Mouse (Mus musculus): ENCODE measurements around the gene Anpep. TPM values are rescaled to one million over a fixed set of nuclear protein-coding genes. Genes with fewer than 3 reads are reported as not detected.
A peak's percentile ranks its signal among the peaks of the same experiment; 100 is the strongest.

The Anpep gene
- polyA plus RNA-seq, 1 experiment from 2014 or later, result 8.3 TPM

DNA sequence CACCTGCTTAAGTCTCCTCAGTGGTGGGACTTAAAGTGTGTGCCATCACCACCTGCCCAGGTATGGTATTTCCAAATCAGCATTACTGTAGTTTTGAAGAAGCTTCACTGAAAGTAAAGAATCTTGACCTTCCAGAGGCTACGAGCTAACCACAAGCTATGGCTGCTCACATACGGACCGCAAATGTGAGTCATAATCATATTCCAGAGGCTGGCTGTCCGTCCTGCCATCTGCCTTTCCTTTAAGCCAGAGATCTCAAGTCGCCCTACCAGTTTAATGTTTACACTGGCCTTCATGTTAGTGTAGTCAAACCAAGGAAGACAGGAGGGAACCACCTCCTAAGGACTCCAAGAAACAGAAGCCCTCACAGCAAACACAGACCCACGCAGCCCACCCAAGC is 21.0 kb upstream of the Anpep start:
- no peak for DNase-seq (ENCODE audit: low spot score)
- Histone ChIP-seq H3K9me3 (no peaks in the 10 kb centered on the region), H3K27me3 (ENCODE audit: insufficient read depth, poor library complexity, severe bottlenecking) (no peaks in the 10 kb centered on the region), H3K27ac (no peak overlapping the region), H3K4me1 (peaks cover 9% of the 10 kb centered on the region), H3K4me3 (no peak overlapping the region), H3K36me3 (peaks cover 50% of the 10 kb centered on the region)
- 92% methylated on average over 6 of the region's 6 CpGs for WGBS

DNA sequence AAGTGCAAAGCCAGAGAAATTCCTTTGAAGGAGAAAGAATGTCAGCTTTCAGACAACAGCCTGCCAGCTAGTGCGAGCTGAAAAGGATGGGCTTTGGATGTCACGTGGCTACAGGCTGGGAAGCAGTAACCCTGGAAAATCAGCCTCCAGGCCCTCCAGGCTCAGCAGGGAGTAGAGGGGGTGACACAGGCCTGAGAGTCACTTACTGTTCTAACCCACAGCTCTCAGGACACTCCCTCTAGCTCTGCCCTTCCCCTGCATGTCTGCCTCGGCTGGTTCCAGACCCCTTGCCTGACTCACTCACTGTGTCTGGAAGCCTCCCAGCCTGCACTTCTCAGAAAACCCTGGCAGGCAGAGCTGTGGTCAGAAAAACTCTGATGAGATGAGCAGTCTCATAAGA is 20.1 kb upstream of the Anpep start:
- Histone ChIP-seq H3K27ac (no peak overlapping the region; the same call in 1 of the 2 replicates), H3K4me3 (no peak overlapping the region), H3K4me1 (peaks cover 6% of the 10 kb centered on the region), H3K9me3 (no peaks in the 10 kb centered on the region), H3K27me3 (ENCODE audit: insufficient read depth, poor library complexity, severe bottlenecking) (no peaks in the 10 kb centered on the region), H3K36me3 (peaks cover 52% of the 10 kb centered on the region)
- WGBS, result 27% methylated on average over 3 of the region's 3 CpGs
- DNase-seq (ENCODE audit: low spot score), result no peak

DNA sequence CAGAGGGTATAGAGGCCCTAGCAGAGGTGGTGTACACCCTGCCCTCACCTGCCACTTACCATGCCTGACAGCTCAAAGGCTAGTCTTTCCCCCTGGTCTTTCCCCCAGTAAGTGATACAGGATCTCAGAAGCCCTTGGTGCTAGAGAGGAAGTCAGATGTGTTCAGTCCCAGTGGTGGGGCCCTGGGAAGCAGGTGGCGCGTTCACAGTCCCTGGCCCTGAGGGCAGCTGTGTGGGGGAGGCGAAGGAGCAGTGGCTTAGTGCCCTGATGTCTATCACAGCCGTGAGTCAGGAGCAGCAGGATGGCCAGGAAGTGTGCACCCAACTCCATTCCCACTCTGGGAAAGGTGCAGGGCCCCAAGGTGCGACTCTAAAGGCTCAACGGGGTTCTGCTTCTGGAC is 19.2 kb upstream of the Anpep start:
- Histone ChIP-seq H3K4me3 (no peak overlapping the region), H3K36me3 (peaks cover 46% of the 10 kb centered on the region), H3K27ac (no peak overlapping the region), H3K9me3 (no peaks in the 10 kb centered on the region), H3K27me3 (ENCODE audit: insufficient read depth, poor library complexity, severe bottlenecking) (no peaks in the 10 kb centered on the region), H3K4me1 (peaks cover 6% of the 10 kb centered on the region)
- WGBS, result 92% methylated on average over 6 of the region's 6 CpGs
- DNase-seq (ENCODE audit: low spot score), result no peak

DNA sequence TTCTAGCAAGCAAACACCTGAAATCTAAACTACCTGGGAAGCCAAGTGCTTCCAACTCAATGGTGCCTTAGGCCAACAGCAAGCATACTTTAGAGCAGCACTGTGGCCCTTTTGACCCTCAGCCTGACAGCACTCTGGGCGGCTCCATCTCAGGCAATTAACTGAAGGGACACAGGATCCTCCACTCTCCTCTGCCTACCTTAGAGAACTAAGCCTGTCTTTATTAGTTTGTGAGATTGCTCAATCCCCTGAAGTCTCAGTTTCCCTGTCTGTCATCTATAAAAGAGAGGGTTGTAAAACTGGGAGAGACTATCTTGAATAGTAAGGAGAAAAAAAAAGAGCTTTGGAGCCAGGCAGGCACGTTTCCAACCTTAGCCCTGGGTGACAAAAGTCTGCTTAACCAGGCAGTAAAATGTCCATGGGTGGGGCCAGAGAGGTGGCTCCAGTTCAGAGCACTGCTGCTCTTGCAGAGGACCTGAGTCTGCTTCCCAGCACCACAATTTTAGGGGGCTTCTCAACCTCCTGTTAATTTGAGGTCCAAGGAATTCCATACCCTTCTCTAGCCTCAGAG is 17.7 kb upstream of the Anpep start:
- Histone ChIP-seq H3K27me3 (ENCODE audit: insufficient read depth, poor library complexity, severe bottlenecking) (no peaks in the 10 kb centered on the region), H3K36me3 (peaks cover 43% of the 10 kb centered on the region), H3K4me1 (peaks cover 6% of the 10 kb centered on the region), H3K27ac (no peak overlapping the region), H3K4me3 (no peak overlapping the region), H3K9me3 (no peaks in the 10 kb centered on the region)
- no peak for DNase-seq (ENCODE audit: low spot score)
- 80% methylated on average over 2 of the region's 2 CpGs for WGBS

DNA sequence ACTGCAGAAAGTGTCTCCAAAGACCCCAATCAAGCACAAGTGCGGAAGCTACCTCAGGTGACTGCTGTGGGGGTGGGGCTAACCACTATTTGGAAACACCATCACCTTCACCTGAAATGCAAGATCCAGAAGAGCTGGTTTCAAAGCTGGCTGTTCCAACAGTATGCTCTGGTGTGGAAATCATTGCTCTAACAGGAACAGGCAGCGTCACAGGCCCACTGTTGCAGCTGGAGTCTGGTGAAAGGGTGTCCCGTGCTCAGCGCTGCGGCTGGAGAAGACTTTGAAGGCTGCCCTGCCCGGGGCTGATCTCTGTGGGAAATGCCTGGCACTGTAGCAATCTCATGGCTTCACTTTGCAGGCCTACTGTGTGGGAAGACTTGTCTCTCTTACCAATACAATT is 12.5 kb upstream of the Anpep start:
- H3K36me3 ChIP-seq, result peaks cover 12% of the 10 kb centered on the region; the same call in 1 of the 2 replicates
- 78% methylated on average over 6 of the region's 6 CpGs for WGBS
- no peak for DNase-seq (ENCODE audit: low spot score)
- H3K27ac ChIP-seq, result no peak overlapping the region
- no peaks in the 10 kb centered on the region for H3K27me3 ChIP-seq (ENCODE audit: insufficient read depth, poor library complexity, severe bottlenecking)
- no peaks in the 10 kb centered on the region for H3K9me3 ChIP-seq
- no peak overlapping the region for H3K4me3 ChIP-seq
- H3K4me1 ChIP-seq, result peaks cover 2% of the 10 kb centered on the region; the same call in 1 of the 2 replicates

DNA sequence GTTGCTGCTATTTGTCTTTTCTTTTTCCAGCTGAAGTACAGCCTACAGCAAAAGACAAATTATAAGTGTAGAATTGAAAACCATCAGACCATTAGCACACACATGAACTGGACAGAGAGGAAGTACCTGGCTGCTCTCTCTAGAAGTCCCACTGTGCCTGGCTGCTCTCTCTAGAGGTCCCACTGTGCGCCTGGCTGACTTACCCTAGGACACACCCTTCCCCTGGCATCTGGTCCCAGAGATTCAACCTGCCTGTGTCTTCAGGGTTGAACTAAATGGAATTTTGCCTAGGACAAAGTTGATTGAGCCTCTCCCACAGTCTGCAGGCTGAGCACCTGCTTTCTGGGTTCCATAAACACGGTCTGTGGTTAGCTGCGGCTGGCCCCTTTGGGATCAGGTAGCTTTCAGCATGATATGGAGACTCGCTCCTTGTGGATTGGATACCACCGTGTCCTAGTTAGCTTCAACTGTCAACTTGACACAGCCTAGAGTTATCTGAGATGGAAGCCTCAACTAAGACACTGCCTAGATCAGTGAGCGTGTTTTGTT is 11.0 kb upstream of the Anpep start:
- DNase-seq (ENCODE audit: low spot score), result no peak
- Histone ChIP-seq H3K9me3 (no peaks in the 10 kb centered on the region), H3K4me3 (no peak overlapping the region), H3K4me1 (peaks cover 2% of the 10 kb centered on the region; the same call in 1 of the 2 replicates), H3K27ac (no peak overlapping the region), H3K36me3 (0 out of 2 replicates have a peak, but pooled peaks cover 5% of the 10 kb centered on the region), H3K27me3 (ENCODE audit: insufficient read depth, poor library complexity, severe bottlenecking) (no peaks in the 10 kb centered on the region)
- 85% methylated on average over 6 of the region's 6 CpGs for WGBS

DNA sequence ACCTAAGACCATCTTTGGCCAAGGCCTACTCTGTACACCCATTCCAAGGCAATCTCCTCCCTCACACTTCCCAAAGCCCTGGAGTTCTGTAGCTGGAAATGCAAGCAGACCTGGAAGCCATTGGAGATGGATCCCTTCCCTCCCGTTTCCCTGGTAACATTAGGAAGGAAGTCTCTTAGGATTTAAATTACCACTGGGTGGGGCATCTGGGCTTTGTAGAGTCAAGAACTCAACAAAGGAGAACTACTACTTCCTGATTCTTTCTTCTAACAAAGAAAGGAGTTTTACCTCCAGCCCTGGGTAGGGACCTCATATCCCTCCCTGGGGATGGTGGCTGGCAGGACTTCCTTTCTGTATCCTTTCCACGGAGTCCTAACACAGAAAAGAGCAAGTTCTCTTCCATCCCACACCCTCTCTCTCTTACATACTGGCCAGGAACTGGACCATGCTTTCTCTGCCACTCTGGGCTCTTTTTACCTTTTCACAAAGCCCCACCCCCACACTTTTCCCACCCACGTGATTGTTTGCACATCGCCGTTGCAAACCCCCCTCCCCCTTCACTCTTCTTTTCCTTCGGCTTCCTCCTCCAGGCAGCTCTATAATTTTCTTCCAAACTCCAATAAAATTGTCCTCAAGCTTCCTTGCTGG is 8.3 kb upstream of the Anpep start:
- Histone ChIP-seq H3K4me3 (no peak overlapping the region), H3K27me3 (ENCODE audit: insufficient read depth, poor library complexity, severe bottlenecking) (no peaks in the 10 kb centered on the region), H3K9me3 (no peaks in the 10 kb centered on the region), H3K4me1 (peaks cover 2% of the 10 kb centered on the region; the same call in 1 of the 2 replicates), H3K36me3 (no peaks in the 10 kb centered on the region), H3K27ac (no peak overlapping the region)
- 57% methylated on average over 6 of the region's 6 CpGs for WGBS
- DNase-seq (ENCODE audit: low spot score), result no peak

DNA sequence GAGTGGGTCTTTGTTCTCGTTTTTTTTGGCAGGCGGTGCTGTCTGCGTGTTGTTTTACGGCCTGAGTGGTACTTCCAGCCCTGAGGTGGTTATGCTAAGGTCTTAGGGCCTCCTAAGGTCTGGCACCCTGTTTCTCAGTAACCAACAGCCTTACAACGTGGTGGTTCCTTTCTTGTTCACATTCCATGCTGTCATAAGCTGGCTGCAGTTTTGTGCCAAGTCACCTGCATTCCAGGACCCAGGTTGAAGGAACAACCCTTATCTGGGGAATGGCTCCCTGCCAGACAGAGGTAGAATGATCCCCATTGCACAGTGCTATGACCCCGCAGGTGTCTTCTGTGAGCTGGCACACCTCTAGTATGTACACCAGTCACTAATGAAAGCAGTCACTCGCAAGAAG is 7.6 kb upstream of the Anpep start:
- 75% methylated on average over 7 of the region's 7 CpGs for WGBS
- Histone ChIP-seq H3K4me1 (peaks cover 2% of the 10 kb centered on the region; the same call in 1 of the 2 replicates), H3K9me3 (no peaks in the 10 kb centered on the region), H3K27ac (no peak overlapping the region), H3K36me3 (no peaks in the 10 kb centered on the region), H3K4me3 (no peak overlapping the region), H3K27me3 (ENCODE audit: insufficient read depth, poor library complexity, severe bottlenecking) (no peaks in the 10 kb centered on the region)
- no peak for DNase-seq (ENCODE audit: low spot score)

DNA sequence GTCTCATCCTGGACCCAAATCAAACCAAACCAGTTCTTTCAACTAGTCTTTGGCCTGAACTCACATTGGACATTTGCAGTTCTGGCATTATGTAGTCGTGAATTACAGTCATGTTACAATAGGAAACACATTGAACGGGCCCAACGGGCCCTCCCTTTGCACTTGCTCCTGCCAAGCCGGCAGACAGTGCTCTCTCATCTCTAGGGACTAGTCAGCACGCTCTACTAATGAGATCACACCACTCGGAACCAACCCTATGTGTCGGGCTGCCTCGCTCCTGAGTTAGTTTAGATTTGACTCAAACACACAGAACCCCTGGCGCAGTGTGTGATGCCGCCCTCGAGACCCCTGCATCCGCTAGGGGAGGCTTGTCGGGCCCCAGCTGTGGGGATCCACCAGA is 7.0 kb upstream of the Anpep start:
- Histone ChIP-seq H3K27me3 (ENCODE audit: insufficient read depth, poor library complexity, severe bottlenecking) (0 out of 2 replicates have a peak, but pooled peaks cover 1% of the 10 kb centered on the region), H3K27ac (no peak overlapping the region), H3K9me3 (no peaks in the 10 kb centered on the region), H3K4me3 (no peak overlapping the region), H3K36me3 (no peaks in the 10 kb centered on the region), H3K4me1 (peaks cover 5% of the 10 kb centered on the region)
- DNase-seq (ENCODE audit: low spot score), result no peak
- WGBS, result 77% methylated on average over 13 of the region's 13 CpGs

DNA sequence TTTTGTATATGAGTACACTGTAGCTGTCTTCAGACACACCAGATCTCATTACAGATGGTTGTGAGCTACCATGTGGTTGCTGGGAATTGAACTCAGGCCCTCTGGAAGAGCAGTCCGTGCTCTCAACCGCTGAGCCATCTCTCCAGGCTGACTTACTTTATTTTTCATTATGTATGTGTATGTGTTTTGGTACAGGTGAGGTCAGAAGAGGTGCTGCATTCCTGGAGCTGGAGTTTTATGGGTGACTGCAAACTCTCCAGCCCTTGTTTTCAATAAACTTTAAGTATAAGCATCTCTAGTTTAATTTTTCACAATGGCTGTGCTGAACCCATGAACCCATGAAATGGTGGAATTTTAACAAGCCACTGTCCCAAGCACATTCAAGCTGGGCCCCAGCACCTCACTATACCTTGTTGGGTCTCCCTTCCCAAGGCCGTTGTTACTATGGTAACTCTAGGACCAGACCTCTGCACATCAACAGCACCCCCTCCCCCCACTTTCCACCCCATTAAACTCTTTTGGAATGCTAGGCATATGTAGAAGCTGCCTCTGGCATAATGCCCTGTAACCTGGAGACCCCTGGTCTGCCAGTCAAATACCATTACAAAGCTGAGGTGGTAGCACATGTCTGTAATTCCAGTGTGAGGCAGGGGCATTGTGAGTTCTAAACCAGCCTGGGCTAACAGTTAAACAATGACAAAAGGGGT is 5.6 kb upstream of the Anpep start:
- Histone ChIP-seq H3K4me1 (peaks cover 11% of the 10 kb centered on the region), H3K27me3 (ENCODE audit: insufficient read depth, poor library complexity, severe bottlenecking) (0 out of 2 replicates have a peak, but pooled peaks cover 6% of the 10 kb centered on the region), H3K9me3 (no peaks in the 10 kb centered on the region), H3K27ac (no peak overlapping the region), H3K4me3 (no peak overlapping the region), H3K36me3 (no peaks in the 10 kb centered on the region)
- DNase-seq (ENCODE audit: low spot score), result no peak
- 74% methylated on average over 3 of the region's 3 CpGs for WGBS

DNA sequence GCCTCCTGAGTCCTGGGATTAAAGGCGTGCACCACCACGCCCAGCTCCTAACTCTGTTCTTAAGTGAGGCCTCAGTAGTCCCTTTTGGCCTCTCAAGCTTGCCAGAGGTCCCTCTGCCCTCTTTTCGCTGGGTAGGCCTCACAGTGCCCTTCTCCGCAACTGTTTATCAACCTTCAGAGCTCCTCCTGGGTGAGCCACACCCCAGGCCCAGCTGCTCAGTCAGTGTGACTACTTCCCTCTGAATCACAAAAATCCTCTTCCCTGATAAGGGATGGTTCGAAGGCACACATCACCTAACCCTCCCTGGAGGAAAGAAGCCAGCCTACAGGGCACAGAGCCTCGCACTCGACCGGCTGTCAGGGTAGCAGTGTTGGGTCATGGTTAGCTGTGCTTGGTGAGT is 935 bp upstream of the Anpep start:
- DNase-seq (ENCODE audit: low spot score), result no peak
- no peak overlapping the region for H3K27ac ChIP-seq

DNA sequence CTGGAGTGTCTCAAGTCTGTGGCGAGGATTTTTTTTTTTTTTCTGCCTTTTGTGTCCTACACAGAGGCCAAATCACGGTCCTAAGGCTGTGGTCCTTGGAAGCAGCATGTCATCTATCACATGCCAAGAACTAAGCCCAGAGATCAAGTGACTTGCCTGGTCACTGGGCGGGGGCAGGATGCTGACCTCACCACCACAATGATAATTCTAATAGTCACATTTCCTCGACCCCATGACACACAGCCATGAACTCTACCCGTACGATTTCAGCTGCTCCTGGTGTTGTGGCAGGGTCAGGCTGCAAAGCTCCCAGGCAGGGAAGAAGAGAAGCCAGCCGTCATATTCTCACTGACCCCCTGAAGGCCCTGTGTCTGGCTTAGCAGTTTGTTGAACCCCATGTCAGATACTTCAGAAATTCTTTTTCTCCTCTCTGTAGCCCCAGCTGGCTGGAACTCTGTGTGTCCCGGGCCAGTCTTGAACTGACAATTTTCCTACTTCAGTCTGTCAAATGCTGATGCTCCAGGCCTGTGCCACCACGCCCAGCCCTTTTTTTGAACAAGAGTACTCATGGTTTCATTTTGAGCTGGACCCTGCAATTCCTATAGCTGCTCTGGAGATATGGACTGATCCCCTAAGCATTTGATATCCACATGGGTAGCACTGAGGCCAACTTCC is 1.8 kb downstream of the Anpep start:
- H3K4me3 ChIP-seq, result no peak overlapping the region
- DNase-seq (ENCODE audit: low spot score), result no peak
- H3K27ac ChIP-seq, result 0 out of 2 replicates have a peak overlapping the region, but pooled peaks have one; percentile 0
- H3K4me1 ChIP-seq, result peaks cover 28% of the 10 kb centered on the region
- no peaks in the 10 kb centered on the region for H3K9me3 ChIP-seq
- 61% methylated on average over 9 of the region's 9 CpGs for WGBS
- 0 out of 2 replicates have a peak, but pooled peaks cover 6% of the 10 kb centered on the region for H3K27me3 ChIP-seq (ENCODE audit: insufficient read depth, poor library complexity, severe bottlenecking)
- no peaks in the 10 kb centered on the region for H3K36me3 ChIP-seq

More for the DNA sequence above, 935 bp upstream of the Anpep start:
- Histone ChIP-seq H3K9me3 (no peaks in the 10 kb centered on the region), H3K36me3 (no peaks in the 10 kb centered on the region), H3K4me1 (peaks cover 28% of the 10 kb centered on the region), H3K4me3 (no peak overlapping the region), H3K27me3 (ENCODE audit: insufficient read depth, poor library complexity, severe bottlenecking) (0 out of 2 replicates have a peak, but pooled peaks cover 6% of the 10 kb centered on the region)
- WGBS, result 74% methylated on average over 8 of the region's 8 CpGs

All from heart, embryonic 10.5 days (tissue).